Mouse (Mus musculus): ENCODE data around the gene Fgfr1op2. TPM values are rescaled to one million over a fixed set of nuclear protein-coding genes. Genes with fewer than 3 reads are reported as not detected.

The Fgfr1op2 gene
- total RNA-seq, 2 experiments from 2014 or later: 53.6 to 61.2 TPM

DNA sequence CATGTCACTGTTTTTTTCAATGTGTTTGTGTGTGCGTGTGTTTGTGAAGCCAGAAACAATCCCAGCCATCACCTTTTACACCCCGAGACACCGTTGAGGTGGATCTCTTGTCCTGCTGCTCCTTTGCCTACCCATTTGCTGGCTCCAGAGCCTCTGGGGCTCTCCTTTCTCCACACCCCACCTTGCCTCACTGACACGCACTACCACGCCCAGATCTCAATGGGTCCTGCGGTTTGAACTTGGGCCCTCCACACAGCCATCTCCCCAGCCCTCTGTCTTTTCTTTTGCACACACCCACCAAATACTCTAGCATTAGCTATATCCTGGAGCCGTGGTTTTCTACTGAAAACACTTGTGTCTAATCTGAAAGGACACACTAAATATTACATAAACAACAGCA is 34.9 kb downstream of the Fgfr1op2 start:
- DNase-seq: no peak
- Histone ChIP-seq H3K27ac (no peak overlapping the region), H3K4me3 (no peak overlapping the region)
- intact Hi-C loops (cut with DNase I): no loop called here
- no peak for TF ChIP-seq CTCF (IDR thresholded peaks at IDR 0.05)

DNA sequence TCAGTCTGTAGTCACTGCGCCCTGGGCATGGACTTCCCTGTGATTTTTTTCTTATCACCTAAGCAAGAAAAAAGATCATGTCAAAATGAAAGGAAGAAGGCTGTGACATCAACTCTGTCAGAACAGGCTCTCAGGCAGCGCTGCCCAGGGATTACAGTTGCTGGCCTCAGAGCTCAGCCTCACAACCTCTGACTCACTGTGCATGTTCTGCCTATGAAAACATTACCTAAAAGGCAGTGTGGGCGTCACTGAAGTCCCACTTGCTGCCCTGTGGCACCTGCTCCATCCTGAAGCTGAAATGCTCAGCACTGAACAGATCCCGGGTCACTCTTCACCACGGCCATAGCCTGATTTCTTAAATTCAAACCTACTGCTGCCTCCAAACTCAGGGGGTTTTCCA is 35.7 kb downstream of the Fgfr1op2 start:
- intact Hi-C loops (cut with DNase I): no loop called here
- DNase-seq: no peak
- Histone ChIP-seq H3K4me3 (no peak overlapping the region), H3K27ac (no peak overlapping the region)
- no peak for TF ChIP-seq CTCF (IDR thresholded peaks at IDR 0.05)

DNA sequence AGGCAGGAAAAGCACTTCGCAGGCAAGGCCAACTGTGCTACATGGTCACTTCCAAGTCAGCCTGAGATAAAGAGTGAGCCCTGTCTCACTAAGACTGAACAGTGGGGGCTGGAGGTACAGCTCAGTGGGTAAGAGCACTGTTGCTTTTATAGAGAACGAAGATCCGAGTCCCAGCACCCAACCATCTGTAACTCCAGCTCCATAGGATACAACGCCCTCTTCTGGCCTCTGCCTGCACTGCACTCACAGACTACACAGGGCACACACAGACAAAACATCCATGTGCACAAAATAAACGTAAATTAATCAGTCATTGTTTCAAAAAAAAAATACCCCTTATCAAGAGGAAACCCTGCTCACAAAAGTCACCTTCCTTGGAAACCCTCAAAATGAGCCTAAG is 36.9 kb downstream of the Fgfr1op2 start:
- Histone ChIP-seq H3K4me3 (no peak overlapping the region), H3K27ac (no peak overlapping the region)
- no peak for DNase-seq
- intact Hi-C loops (cut with DNase I): no loop called here
- TF ChIP-seq CTCF (IDR thresholded peaks at IDR 0.05): peak; percentile 4; the same call in 1 of the 2 replicates

DNA sequence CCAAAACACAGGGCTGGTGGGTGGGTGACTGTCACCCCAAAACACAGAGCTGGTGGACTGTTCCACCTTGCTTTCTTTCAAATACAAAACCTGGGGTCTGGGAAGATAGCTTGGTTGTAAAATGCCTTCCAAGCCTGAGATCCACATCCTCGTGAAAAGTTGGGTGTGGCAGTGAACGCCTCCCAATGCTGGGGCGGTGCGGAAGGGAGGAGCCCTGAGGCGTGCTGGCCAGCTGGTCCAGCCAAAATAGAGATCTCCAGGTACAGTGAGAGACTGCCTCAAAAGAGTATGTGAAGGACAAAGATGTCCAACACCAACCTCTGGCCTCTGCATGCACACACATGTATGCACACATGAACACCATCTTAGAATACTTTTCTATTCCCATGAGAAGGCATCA is 37.5 kb downstream of the Fgfr1op2 start:
- intact Hi-C loops (cut with DNase I): no loop called here

DNA sequence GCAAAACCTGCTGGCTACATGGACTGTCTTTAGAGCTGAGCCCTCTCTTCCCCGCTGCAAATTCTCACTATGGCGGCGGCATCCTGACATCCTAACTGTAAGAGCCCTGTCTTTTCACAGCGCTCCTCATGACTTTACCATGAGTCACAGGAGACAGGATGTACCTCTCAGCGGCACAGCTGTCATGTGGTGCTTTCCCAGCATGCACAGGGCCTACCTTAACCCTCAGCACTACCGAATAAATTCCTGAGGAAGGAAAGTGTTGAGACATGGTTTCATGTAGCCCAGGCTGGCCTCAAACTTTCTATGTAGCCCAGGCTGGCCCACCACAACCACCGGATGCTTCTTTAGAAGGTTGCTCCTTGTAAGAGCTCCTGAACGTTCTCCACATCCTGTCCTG is 38.9 kb downstream of the Fgfr1op2 start:
- DNase-seq: no peak
- Histone ChIP-seq H3K4me3 (no peak overlapping the region), H3K27ac (no peak overlapping the region)
- intact Hi-C loops (cut with DNase I): no loop called here
- no peak for TF ChIP-seq CTCF (IDR thresholded peaks at IDR 0.05)

More for the DNA sequence above, 37.5 kb downstream of the Fgfr1op2 start:
- TF ChIP-seq CTCF (IDR thresholded peaks at IDR 0.05): no peak
- DNase-seq: no peak
- no peak overlapping the region for H3K27ac ChIP-seq
- no peak overlapping the region for H3K4me3 ChIP-seq

DNA sequence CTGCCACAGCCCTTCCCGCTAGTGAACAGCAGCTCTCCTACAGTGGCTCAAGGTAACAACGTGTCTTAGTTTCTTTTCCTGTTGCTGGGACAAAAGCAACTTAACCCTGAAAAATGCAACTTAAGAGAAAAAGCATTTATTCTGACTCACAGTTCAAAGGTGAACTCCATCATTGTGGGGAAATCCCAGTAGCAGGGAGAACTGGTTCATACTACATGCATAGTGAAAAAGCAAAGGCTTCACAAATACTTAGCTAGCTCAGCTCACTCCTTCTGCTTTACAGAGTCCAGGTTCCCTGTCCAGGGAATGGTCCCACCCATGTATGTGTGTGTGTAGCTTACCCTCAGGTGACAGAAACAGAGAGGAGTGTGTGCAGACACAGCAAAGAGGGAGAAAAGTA is 39.7 kb downstream of the Fgfr1op2 start:
- intact Hi-C loops (cut with DNase I): no loop called here
- H3K27ac ChIP-seq: no peak overlapping the region
- DNase-seq: no peak
- H3K4me3 ChIP-seq: no peak overlapping the region
- TF ChIP-seq CTCF (IDR thresholded peaks at IDR 0.05): no peak

DNA sequence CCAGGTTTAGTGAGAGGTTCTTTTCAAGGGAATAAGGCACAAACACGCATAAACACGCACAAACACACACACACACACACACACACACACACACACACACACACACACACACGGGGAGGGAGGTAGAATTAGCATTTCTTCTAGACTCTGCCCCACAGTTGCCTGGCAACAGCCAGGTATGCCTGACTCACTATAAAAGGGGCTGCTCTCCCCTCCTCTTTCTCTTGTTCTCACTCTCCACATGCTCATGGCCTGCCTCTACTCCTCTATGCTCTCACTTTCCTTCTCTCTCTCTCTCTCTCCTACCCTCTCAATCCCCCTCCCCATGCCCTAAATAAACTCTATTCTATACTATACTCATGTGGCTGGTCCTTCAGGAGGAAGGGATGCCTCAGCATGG is 51.1 kb downstream of the Fgfr1op2 start:
- no peak for TF ChIP-seq CTCF (IDR thresholded peaks at IDR 0.05)
- Histone ChIP-seq H3K27ac (no peak overlapping the region), H3K4me3 (no peak overlapping the region)
- DNase-seq: no peak
- intact Hi-C loops (cut with DNase I): no loop called here

DNA sequence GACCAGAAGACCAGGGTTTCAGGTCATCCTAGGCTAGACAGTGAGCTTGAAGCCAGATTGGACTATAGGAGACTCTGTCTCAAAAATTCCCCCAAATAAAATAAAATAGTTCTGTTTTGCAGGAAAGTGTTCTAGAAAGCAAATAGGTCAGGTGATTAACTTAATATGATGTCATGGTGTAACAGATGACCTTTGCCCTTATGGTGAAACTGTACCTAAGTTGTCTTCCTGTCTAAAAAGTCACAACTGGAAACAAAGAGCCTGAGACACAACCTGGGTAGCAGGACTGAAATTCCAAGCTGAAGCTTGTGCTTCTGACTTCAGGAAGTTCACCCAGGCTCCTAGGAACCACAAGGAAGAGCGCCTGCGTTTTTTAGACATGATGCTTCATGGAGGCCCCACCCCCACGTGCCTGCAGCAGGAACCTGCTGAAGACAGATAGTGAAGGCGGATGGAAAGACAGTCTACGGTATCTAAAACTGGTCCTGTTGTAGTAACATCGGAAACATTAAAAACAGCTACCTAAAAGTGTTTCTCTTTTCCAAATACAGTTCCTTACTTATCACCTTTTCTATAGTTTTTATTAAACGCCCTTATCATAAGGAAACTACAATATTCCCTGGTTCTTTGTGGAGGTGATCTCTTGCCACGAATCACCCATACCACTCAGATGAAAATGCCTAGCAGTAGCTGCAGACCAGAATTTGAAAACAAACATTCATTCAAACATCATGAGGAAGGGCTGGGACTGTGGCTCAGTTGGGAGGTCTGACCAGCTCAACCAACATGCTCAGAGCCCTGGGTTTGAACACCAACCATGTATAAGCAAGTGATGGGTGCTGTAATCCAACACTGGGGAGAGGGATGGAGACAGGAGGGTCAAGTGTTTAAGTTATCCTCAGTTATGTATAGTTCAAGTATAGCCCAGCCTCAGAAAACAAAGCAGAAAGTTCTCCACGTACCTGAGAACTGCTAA is 53.1 kb downstream of the Fgfr1op2 start:
- Histone ChIP-seq H3K27ac (no peak overlapping the region), H3K4me3 (no peak overlapping the region)
- intact Hi-C loops (cut with DNase I): loop anchor here (5.0 kb wide), 1 partner anchor 53 kb away; the partner anchor contains the start of genes Fgfr1op2 and Ints13
- DNase-seq: no peak
- no peak for TF ChIP-seq CTCF (IDR thresholded peaks at IDR 0.05)

DNA sequence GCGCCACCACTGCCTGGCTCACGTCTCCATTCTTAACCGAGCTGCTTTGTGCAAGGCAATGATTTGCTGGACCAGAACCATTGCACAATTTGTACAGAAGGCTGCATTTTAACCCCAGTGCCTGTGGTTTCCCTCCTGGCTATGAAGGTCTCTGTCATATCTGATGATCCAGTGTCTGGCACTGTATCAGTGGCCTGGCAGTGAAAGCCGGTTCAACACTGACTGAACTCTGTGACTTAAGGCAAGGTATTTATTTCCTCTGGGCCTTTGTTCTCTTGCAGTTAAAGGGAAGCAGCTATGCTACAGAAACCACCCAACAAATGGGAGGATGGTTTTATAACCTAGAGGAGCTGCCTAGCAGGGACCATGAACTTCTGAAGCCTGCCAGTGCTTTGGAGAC is 54.0 kb downstream of the Fgfr1op2 start:
- Histone ChIP-seq H3K27ac (no peak overlapping the region), H3K4me3 (no peak overlapping the region)
- intact Hi-C loops (cut with DNase I): loop anchor here (5.0 kb wide), 1 partner anchor 54 kb away; the partner anchor contains the start of genes Fgfr1op2 and Ints13
- DNase-seq: no peak
- TF ChIP-seq CTCF (IDR thresholded peaks at IDR 0.05): no peak

DNA sequence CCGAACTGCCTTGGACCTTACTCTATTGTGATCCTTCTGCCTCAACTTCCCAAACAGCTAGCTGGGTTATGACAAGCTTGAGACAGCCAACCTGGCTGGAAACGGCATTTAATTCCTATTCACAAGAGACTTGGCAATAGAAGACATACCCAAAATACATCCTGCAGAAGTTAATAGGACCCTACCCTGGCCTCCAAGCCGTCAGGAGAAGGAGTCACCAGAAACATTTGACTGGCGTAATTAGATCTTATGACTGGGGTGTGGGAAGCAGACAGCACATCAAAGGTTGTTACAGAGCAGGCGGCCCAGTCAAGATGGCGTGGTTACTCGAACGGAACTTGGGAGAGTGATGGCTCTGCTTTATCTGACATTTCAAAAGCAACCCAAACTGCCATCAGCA is 54.8 kb downstream of the Fgfr1op2 start:
- intact Hi-C loops (cut with DNase I): loop anchor here (5.0 kb wide), 1 partner anchor 55 kb away; the partner anchor contains the start of genes Fgfr1op2 and Ints13
- DNase-seq: no peak
- no peak overlapping the region for H3K4me3 ChIP-seq
- H3K27ac ChIP-seq: no peak overlapping the region
- no peak for TF ChIP-seq CTCF (IDR thresholded peaks at IDR 0.05)

DNA sequence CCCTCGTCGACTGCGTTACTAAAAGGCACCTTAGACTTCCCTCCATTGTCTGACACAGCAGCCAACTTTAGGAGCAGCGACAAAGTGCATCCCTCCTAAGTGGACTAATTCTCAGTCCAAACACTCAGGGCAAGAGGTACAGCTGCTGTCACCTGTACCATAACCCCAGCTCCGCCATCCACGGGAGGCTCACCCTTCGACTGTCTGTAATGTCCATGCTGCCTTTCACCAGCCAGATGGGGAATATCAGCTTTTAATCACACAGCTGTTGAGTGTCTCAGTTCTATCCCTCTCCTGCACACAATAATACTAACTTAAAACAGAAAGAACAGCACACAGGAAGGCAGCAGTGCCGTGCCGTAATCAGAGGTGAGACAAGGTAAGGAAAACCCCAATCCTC is 55.4 kb downstream of the Fgfr1op2 start:
- TF ChIP-seq CTCF (IDR thresholded peaks at IDR 0.05): no peak
- intact Hi-C loops (cut with DNase I): loop anchor here (5.0 kb wide), 1 partner anchor 55 kb away; the partner anchor contains the start of genes Fgfr1op2 and Ints13

DNA sequence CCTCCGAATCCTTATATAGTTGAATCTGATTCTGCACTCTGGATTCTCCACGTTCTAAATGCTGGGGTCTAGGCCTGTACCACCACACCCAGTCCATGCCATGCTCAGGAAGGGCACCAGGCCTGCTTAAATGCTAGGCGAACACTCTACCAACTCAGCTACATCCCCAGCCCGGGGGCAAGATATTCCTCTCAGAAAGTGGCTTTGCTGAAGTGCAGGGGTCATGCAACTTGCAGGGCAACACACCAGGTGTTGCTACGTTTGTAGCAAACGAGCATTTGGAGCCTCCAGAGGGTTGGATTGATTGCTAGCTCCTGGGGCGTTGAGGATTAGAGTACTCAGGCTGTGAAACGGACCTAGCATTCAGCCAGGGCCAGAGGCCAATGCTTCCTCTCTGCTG is 56.1 kb downstream of the Fgfr1op2 start:
- no peak for TF ChIP-seq CTCF (IDR thresholded peaks at IDR 0.05)
- peak overlapping the region; percentile 98 for H3K4me3 ChIP-seq
- peak overlapping the region; percentile 90 for H3K27ac ChIP-seq
- DNase-seq: no peak
- intact Hi-C loops (cut with DNase I): loop anchor here (5.0 kb wide), 1 partner anchor 56 kb away; the partner anchor contains the start of genes Fgfr1op2 and Ints13

More for the DNA sequence above, 55.4 kb downstream of the Fgfr1op2 start:
- DNase-seq: no peak
- H3K27ac ChIP-seq: peak overlapping the region; percentile 90
- H3K4me3 ChIP-seq: peak overlapping the region; percentile 98

DNA sequence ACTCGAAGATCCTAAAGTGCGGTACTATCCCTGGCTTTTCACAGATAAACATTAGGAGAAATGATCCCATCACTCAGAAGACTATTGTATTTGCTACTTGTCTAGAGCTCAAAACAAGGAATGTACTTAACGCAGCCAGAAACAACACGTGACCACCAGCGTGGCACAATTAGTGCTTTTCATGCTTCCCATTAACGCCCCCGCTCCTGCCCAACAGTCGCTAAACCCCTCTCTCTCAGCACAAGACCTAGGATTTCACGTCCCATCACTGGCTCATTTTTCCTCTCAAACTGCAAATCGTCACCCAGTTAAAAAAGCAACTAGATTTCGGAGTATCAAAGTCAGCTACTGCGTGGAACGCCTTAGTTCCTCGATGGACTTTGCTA is 56.6 kb downstream of the Fgfr1op2 start:
- H3K27ac ChIP-seq: peak overlapping the region; percentile 90
- DNase-seq: no peak
- no peak for TF ChIP-seq CTCF (IDR thresholded peaks at IDR 0.05)
- intact Hi-C loops (cut with DNase I): loop anchor here (5.0 kb wide), 1 partner anchor 56 kb away; the partner anchor contains the start of genes Fgfr1op2 and Ints13
- peak overlapping the region; percentile 98 for H3K4me3 ChIP-seq

Measured in gastrocnemius, adult 2 months (tissue).